23 mouse cellular contexts compared by ENCODE assay signal in the genomic region with DNA sequence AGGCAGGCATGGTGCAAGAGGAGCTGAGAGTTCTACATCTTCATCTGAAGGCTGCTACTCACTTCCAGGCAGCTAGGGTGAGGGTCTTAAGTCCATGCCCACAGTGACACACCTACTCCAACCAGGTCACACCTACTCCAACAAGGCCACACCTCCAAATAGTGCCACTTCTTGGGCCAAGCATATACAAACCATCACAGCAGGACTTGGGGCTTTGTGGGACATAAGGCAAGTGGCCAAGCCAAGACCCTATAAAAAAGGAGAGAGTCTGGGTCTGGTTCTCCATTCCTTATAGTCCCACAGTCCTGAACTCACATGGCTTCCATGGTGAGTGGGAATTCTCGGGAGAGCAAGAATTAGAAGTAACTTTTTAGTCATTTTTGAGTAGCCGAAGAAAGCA. TPM values are rescaled to one million over a fixed set of nuclear protein-coding genes. Genes with fewer than 3 reads are reported as not detected.
DNase-seq lines count a peak whose midpoint lies in the region; ATAC-seq and TF ChIP-seq lines count a peak whose summit lies in the region.
"Not testable (repeated sequence)": the region's sequence is repeated elsewhere in the genome, so short reads cannot be mapped to it uniquely, and the experiment has no call there.
"Had no signal": no experiment of that assay in that cellular context is flagged by ENCODE, and none has a peak within 500 bp of the region (broad histone marks: within the 10 kb centered on the region; RNA-seq: fewer than 3 reads in every experiment).

No protein-coding gene starts in this region.

- peaks cover 5 to 17% of the 10 kb centered on the region in 2 experiments; a peak in 3 of 4 replicates for H3K4me1 ChIP-seq in heart, embryonic 14.5 days (ENCODE audit: control insufficient read depth in 2 of 2, insufficient read depth in 2 of 2, low read length in 2 of 2)
- H3K4me1 ChIP-seq in hindbrain, embryonic 14.5 days (replicated peaks; ENCODE audit: control insufficient read depth, insufficient read depth, low read length), result peaks cover 11% of the 10 kb centered on the region
- peaks cover 18% of the 10 kb centered on the region for H3K4me1 ChIP-seq in liver, postnatal 0 days (ENCODE audit: insufficient read depth)
- H3K4me1 ChIP-seq in midbrain, embryonic 15.5 days, result peaks cover 16% of the 10 kb centered on the region
- peaks cover 21% of the 10 kb centered on the region for H3K4me1 ChIP-seq in neural tube, embryonic 15.5 days

- peak; percentile 50 for DNase-seq in cerebellum, adult 11-12 months
- peak; percentile 84 for DNase-seq in heart, adult 11 months
- not testable (repeated sequence) for DNase-seq in hindbrain, embryonic 14.5 days (ENCODE audit: low spot score); left cerebral cortex, adult 2 months (ENCODE audit: extremely low spot score in 1 of 2, low spot score in 2 of 2); liver, postnatal 0 days

- H3K9me3 ChIP-seq in heart, embryonic 14.5 days (ENCODE audit: control insufficient read depth, low read length); hindbrain, embryonic 14.5 days (ENCODE audit: control insufficient read depth, low read length); liver, postnatal 0 days (ENCODE audit: low read length); midbrain, embryonic 15.5 days; neural tube, embryonic 15.5 days (replicated peaks): not testable (repeated sequence)

- intact Hi-C loops in left cerebral cortex, adult 2 months (cut with DNase I), result loop anchor here (2.0 kb wide), 1 partner anchor 201 kb away; a partner anchor contains a TSS

- ATAC-seq in heart, embryonic 14.5 days (ENCODE audit: insufficient number of reproducible peaks, insufficient read depth, low FRiP score, low read depth); hindbrain, embryonic 14.5 days (ENCODE audit: low FRiP score); liver, postnatal 0 days; midbrain, embryonic 15.5 days (replicated peaks); neural tube, embryonic 15.5 days (ENCODE audit: low FRiP score): not testable (repeated sequence)

- peak overlapping the region; percentile 100; the same call in 1 of the 2 replicates for H3K4me2 ChIP-seq in heart, embryonic 14.5 days (ENCODE audit: low read length)
- H3K4me2 ChIP-seq in hindbrain, embryonic 14.5 days (replicated peaks), result not testable (repeated sequence)
- H3K4me2 ChIP-seq in liver, postnatal 0 days (ENCODE audit: low read depth, low read length), result peak overlapping the region; percentile 95; the same call in 1 of the 2 replicates
- peak overlapping the region; percentile 91; the same call in 1 of the 2 replicates for H3K4me2 ChIP-seq in midbrain, embryonic 15.5 days
- peak overlapping the region; percentile 91 for H3K4me2 ChIP-seq in neural tube, embryonic 15.5 days

- H3K27me3 ChIP-seq in heart, embryonic 14.5 days (ENCODE audit: control insufficient read depth, insufficient read depth, low read length); hindbrain, embryonic 14.5 days (ENCODE audit: control insufficient read depth, insufficient read depth, low read length); midbrain, embryonic 15.5 days (replicated peaks); neural tube, embryonic 15.5 days (replicated peaks): not testable (repeated sequence)
- peaks cover 51% of the 10 kb centered on the region for H3K27me3 ChIP-seq in liver, postnatal 0 days (ENCODE audit: insufficient read depth, low read length)

- WGBS in heart, embryonic 14.5 days, result 85% methylated on average over 2 of the region's 2 CpGs
- 85% methylated on average over 2 of the region's 2 CpGs for WGBS in hindbrain, embryonic 14.5 days
- 65% methylated on average over 2 of the region's 2 CpGs for WGBS in liver, postnatal 0 days (ENCODE audit: insufficient replicate concordance)
- 82% methylated on average over 2 of the region's 2 CpGs for WGBS in midbrain, embryonic 15.5 days
- 78% methylated on average over 2 of the region's 2 CpGs for WGBS in neural tube, embryonic 15.5 days

- H3K27ac ChIP-seq in heart, embryonic 14.5 days (replicated peaks in 1 of 2; ENCODE audit: control insufficient read depth in 1 of 2, insufficient read depth in 1 of 2, low read depth in 2 of 2, low read length in 2 of 2); hindbrain, embryonic 14.5 days; left cerebral cortex, adult 2 months; liver, postnatal 0 days (ENCODE audit: low read depth); midbrain, embryonic 15.5 days; neural tube, embryonic 15.5 days (replicated peaks): not testable (repeated sequence)

- not testable (repeated sequence) for H3K9ac ChIP-seq in heart, embryonic 14.5 days (ENCODE audit: low read length); hindbrain, embryonic 14.5 days; liver, postnatal 0 days (replicated peaks); midbrain, embryonic 15.5 days; neural tube, embryonic 15.5 days (replicated peaks)

- not testable (repeated sequence) for TF ChIP-seq EP300 in liver, postnatal 0 days (IDR thresholded peaks at IDR 0.05; ENCODE audit: low read depth)

- not testable (repeated sequence) for H3K36me3 ChIP-seq in heart, embryonic 14.5 days (ENCODE audit: control insufficient read depth, insufficient read depth, low read length); hindbrain, embryonic 14.5 days (replicated peaks; ENCODE audit: control insufficient read depth, insufficient read depth); liver, postnatal 0 days (replicated peaks; ENCODE audit: insufficient read depth, low read length); midbrain, embryonic 15.5 days (replicated peaks); neural tube, embryonic 15.5 days

- not testable (repeated sequence) for H3K4me3 ChIP-seq in heart, embryonic 14.5 days (ENCODE audit: control insufficient read depth in 1 of 2, insufficient read depth in 1 of 2, low read depth in 1 of 2, low read length in 2 of 2); liver, postnatal 0 days (ENCODE audit: low read depth, low read length); midbrain, embryonic 15.5 days; neural tube, embryonic 15.5 days (replicated peaks)
- peak overlapping the region; percentile 55; the same call in 1 of the 2 replicates for H3K4me3 ChIP-seq in hindbrain, embryonic 14.5 days (replicated peaks; ENCODE audit: low read length)
- H3K4me3 ChIP-seq in left cerebral cortex, adult 2 months, result peak overlapping the region; percentile 88; the same call in 1 of the 2 replicates

- not testable (repeated sequence) for TF ChIP-seq CTCF in left cerebral cortex, adult 2 months (IDR thresholded peaks at IDR 0.05); liver, postnatal 0 days (IDR thresholded peaks at IDR 0.05; ENCODE audit: low read depth)

RNA-seq across cellular contexts. Expression of a gene that starts 1.0 kb away (rescaled TPM):
- 5.3 and 7.3 TPM in 2 replicates for polyA plus RNA-seq in heart, embryonic 14.5 days (2014; fragmentation: Nextera tagmentation; extraction: Ambion mirVana)
- polyA plus RNA-seq in hindbrain, embryonic 14.5 days (2014; fragmentation: Nextera tagmentation; extraction: Ambion mirVana), result 13.4 and 15.7 TPM in 2 replicates
- 100 to 1,000 TPM; 325 to 339 TPM for total RNA-seq in left cerebral cortex, adult 2 months (2021)
- polyA plus RNA-seq in liver, postnatal 0 days (2015; fragmentation: Nextera tagmentation; extraction: Ambion mirVana), result 0.36 and 0.42 TPM in 2 replicates
- 11.1 and 12.2 TPM in 2 replicates for polyA plus RNA-seq in midbrain, embryonic 15.5 days (2015; fragmentation: Nextera tagmentation; extraction: Ambion mirVana)
- polyA plus RNA-seq in neural tube, embryonic 15.5 days (2015; fragmentation: Nextera tagmentation; extraction: Ambion mirVana), result 11.0 and 12.1 TPM in 2 replicates
- total RNA-seq: common myeloid progenitor, adult 5-6 weeks had no signal

RNA-seq across cellular contexts. Expression of a gene that starts 44.6 kb away (rescaled TPM):
- polyA plus RNA-seq in heart, embryonic 14.5 days (2014; fragmentation: Nextera tagmentation; extraction: Ambion mirVana), result not detected in 2 replicates
- not detected in 2 replicates for polyA plus RNA-seq in hindbrain, embryonic 14.5 days (2014; fragmentation: Nextera tagmentation; extraction: Ambion mirVana)
- total RNA-seq in left cerebral cortex, adult 2 months (2021), result not detected
- not detected in 2 replicates for polyA plus RNA-seq in liver, postnatal 0 days (2015; fragmentation: Nextera tagmentation; extraction: Ambion mirVana)
- polyA plus RNA-seq in midbrain, embryonic 15.5 days (2015; fragmentation: Nextera tagmentation; extraction: Ambion mirVana), result not detected in 2 replicates
- polyA plus RNA-seq in neural tube, embryonic 15.5 days (2015; fragmentation: Nextera tagmentation; extraction: Ambion mirVana), result not detected in 2 replicates
- total RNA-seq: adrenal gland, postnatal 14 days; common myeloid progenitor, adult 5-6 weeks; gastrocnemius, postnatal 14 days; heart, adult 18-20 months; heart, postnatal 36 days; left cerebral cortex, adult 18-20 months; left cerebral cortex, postnatal 36 days; monocyte, adult 5-6 weeks had no signal
- polyA plus RNA-seq: embryonic facial prominence, embryonic 10.5 days; forebrain, embryonic 10.5 days; forebrain, embryonic 16.5 days; kidney, embryonic 16.5 days; lung, adult 2 months; neural tube, embryonic 11.5 days; spleen, adult 2 months had no signal

RNA-seq across cellular contexts. Expression of a gene that starts 53.9 kb away (rescaled TPM):
- polyA plus RNA-seq in heart, embryonic 14.5 days (2014; fragmentation: Nextera tagmentation; extraction: Ambion mirVana), result 10.6 and 12.3 TPM in 2 replicates
- polyA plus RNA-seq in hindbrain, embryonic 14.5 days (2014; fragmentation: Nextera tagmentation; extraction: Ambion mirVana), result 7.5 and 9.3 TPM in 2 replicates
- 1 to 10 TPM in 1 of 2 experiments, under 1 TPM in 1; 0.63 to 1.2 TPM for total RNA-seq in left cerebral cortex, adult 2 months (2021)
- 3.8 and 4.0 TPM in 2 replicates for polyA plus RNA-seq in liver, postnatal 0 days (2015; fragmentation: Nextera tagmentation; extraction: Ambion mirVana)
- polyA plus RNA-seq in midbrain, embryonic 15.5 days (2015; fragmentation: Nextera tagmentation; extraction: Ambion mirVana), result 7.6 and 9.0 TPM in 2 replicates
- polyA plus RNA-seq in neural tube, embryonic 15.5 days (2015; fragmentation: Nextera tagmentation; extraction: Ambion mirVana), result 7.5 and 7.9 TPM in 2 replicates
